Mouse (Mus musculus) myocyte (in vitro differentiated cells): Measurements from ENCODE around the gene Acbd6.

Source experiments
- MAX ChIP-seq: IDR thresholded peaks from one replicate; pipeline ENCODE4 v1.6.1; 2011; ENCODE audit warnings: low read depth, mild to moderate bottlenecking, control low read depth
- MYOG ChIP-seq, 3 experiments: IDR thresholded peaks; one replicate each; pipeline ENCODE4 v1.6.1; 2011; ENCODE audit warnings: control low read depth in 2 of 3, low read depth in 2 of 3, mild to moderate bottlenecking in 2 of 3; ENCODE audit not compliant: insufficient read length in 2 of 3, control insufficient read depth in 1 of 3, insufficient read depth in 1 of 3
- POLR2A ChIP-seq: IDR thresholded peaks from one replicate; pipeline ENCODE4 v1.6.1; 2011; ENCODE audit warnings: low read depth, mild to moderate bottlenecking, control low read depth, moderate library complexity; ENCODE audit not compliant: insufficient read length
- REST ChIP-seq: IDR thresholded peaks from one replicate; pipeline ENCODE4 v1.6.1; 2011; ENCODE audit warnings: mild to moderate bottlenecking, control low read depth, moderate library complexity; ENCODE audit not compliant: insufficient read depth, insufficient read length
- TCF12 ChIP-seq: IDR thresholded peaks from one replicate; pipeline ENCODE4 v1.6.1; 2011; ENCODE audit warnings: mild to moderate bottlenecking, control low read depth; ENCODE audit not compliant: poor library complexity, insufficient read depth, severe bottlenecking

DNA sequence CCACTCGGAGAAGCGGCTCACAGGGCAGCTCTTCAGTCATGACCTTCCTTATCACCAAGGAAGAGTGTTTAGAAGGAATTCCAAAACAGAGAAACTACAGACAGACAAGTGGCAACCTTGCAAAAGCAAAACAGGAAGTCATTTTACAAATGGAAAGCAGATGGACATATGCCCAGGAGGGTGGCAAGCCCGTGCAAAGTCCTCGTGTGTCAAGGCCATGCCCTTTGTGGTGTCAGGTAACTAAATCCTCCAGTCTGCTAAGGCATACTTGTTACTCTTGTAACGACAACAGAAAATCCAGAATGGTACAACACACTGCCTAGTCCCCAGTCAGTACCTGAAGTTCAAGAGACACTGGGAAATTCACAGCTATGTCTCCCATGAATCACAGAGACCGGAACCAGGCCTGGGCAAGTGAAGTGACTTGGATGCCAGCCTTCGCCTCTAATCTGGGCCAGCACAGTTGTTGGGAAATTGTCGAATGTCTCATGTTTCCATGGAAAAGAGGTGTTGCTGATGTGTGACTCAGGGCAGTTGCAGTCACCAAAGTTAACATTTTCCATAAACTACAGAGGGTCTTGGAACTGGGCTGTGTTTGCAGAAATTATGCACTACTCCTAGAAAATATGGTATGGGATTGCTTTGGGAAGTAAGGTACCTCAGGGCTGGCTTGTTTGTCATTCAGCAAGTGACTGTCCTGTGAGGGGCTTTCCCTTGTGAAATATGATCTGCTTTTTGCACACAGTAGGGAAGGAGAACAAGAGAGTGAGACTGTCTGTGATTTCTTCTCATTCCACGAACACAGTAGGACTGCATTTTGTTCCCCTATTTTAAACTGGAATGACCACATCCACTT lies 24.9 kb upstream of the Acbd6 start:
- TF ChIP-seq MYOG (IDR thresholded peaks at IDR 0.05; ENCODE audit: control insufficient read depth in 1 of 3, insufficient read depth in 1 of 3, insufficient read length in 2 of 3, low read depth in 2 of 3), result no peak
- no peak for TF ChIP-seq MAX
- TF ChIP-seq POLR2A, result no peak
- no peak for TF ChIP-seq REST
- TF ChIP-seq TCF12, result no peak
